Mouse (Mus musculus): Measurements from ENCODE around the gene Col23a1. TPM values are rescaled to one million over a fixed set of nuclear protein-coding genes. Genes with fewer than 3 reads are reported as not detected.
"Not testable (repeated sequence)": the region's sequence is repeated elsewhere in the genome, so short reads cannot be mapped to it uniquely, and the experiment has no call there.

Gene Col23a1
- polyA plus RNA-seq, 1 experiment from 2014 or later = 24.1 TPM

DNA sequence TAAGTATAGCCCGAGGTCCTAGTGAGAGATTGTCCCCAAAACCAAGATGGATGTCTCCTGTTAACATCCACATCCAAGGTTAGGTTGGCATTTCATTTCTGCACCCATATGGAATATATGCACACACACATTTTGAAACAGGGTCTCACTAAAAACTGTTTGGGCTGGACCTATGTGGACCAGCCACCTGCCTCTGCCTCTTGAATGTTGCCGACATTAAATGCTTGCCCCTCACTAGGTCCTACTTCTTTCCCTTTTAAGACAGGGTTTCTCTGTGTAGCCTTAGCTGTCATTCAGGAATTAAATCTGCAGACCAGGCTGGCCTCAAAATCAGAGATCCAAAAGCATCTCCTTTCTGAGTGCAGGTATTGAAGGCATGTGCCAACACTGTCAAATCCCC, 307.8 kb downstream of the Col23a1 start:
- peaks cover 100% of the 10 kb centered on the region for H3K36me3 ChIP-seq
- 86% methylated on average over 2 of the region's 2 CpGs for WGBS
- H3K4me1 ChIP-seq = peaks cover 10% of the 10 kb centered on the region
- H3K9me3 ChIP-seq (replicated peaks) = no peaks in the 10 kb centered on the region
- no peak for DNase-seq (ENCODE audit: low spot score)
- no peak overlapping the region for H3K4me3 ChIP-seq
- H3K27ac ChIP-seq = no peak overlapping the region
- no peaks in the 10 kb centered on the region for H3K27me3 ChIP-seq (ENCODE audit: low read depth, poor library complexity, severe bottlenecking)

DNA sequence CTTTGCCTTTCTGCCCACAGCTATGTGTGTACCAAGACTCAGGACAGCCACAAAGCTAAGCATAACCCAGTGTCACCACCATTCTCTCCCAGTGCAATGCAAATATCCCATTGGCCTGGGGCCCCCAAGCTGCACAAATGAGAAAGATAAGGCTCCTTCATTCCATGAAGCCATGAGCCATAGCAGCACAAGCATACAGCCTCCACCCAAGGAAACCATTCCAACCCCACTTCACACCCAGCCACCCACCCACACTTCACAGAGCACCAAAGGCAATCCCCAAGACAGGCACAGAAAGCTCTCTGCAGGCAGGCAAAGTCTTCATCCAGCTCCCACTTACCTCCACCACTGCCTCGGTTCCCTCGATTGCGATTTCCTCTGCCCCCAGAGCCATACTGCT, 312.5 kb downstream of the Col23a1 start:
- Histone ChIP-seq H3K36me3 (peaks cover 88% of the 10 kb centered on the region), H3K9me3 (replicated peaks) (no peaks in the 10 kb centered on the region), H3K27me3 (ENCODE audit: low read depth, poor library complexity, severe bottlenecking) (no peaks in the 10 kb centered on the region), H3K4me3 (0 out of 2 replicates have a peak overlapping the region, but pooled peaks have one; percentile 6), H3K27ac (no peak overlapping the region), H3K4me1 (peaks cover 33% of the 10 kb centered on the region)
- no peak for DNase-seq (ENCODE audit: low spot score)
- 94% methylated on average over 3 of the region's 3 CpGs for WGBS

DNA sequence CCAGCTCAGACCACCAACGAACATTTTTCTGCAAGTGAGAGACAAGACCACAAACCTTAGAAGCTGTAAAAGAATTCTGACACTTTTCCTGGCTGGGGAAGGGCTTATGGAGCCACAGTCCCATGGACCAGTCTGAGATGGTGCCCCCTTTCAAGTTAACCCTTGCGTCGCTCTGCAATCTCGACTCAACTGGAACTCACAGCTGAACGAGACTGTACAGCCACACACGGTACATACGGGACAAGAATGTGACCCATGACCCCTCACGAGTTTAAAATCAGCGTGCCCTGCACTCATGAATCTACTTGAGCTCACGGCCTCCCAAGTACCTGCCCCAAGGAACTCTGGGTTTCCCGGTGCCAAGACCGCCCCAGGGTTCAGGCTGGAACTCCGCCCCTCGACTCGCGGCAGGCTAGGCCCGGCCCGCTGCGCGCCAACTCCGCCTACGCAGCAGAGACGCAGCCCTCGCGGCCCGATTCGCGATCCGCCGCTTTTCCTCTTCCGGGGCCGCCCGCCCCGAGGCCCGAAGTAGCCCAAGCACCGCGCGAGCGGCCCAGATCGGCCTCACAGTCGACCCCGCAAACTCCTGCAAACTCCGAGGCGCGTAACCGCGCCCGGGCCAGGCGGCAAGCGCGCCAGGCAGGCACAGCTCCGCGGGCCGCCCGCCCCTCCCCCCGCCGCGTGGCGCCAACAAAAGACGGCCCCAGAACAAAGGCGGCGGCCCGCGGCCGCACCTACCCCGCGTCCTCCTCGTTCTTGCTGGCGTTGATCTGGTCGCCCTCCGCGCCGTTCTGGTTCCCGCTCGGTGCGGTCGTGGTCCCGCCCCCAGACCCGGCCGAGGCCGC, 316.1 kb downstream of the Col23a1 start:
- H3K4me1 ChIP-seq = peaks cover 37% of the 10 kb centered on the region
- peak overlapping the region; percentile 99 for H3K27ac ChIP-seq
- no peaks in the 10 kb centered on the region for H3K9me3 ChIP-seq (replicated peaks)
- peak overlapping the region; percentile 86 for H3K4me3 ChIP-seq
- under 1% methylated on average over 81 of the region's 81 CpGs for WGBS
- DNase-seq (ENCODE audit: low spot score) = peak; percentile 81
- no peaks in the 10 kb centered on the region for H3K27me3 ChIP-seq (ENCODE audit: low read depth, poor library complexity, severe bottlenecking)
- peaks cover 52% of the 10 kb centered on the region for H3K36me3 ChIP-seq

DNA sequence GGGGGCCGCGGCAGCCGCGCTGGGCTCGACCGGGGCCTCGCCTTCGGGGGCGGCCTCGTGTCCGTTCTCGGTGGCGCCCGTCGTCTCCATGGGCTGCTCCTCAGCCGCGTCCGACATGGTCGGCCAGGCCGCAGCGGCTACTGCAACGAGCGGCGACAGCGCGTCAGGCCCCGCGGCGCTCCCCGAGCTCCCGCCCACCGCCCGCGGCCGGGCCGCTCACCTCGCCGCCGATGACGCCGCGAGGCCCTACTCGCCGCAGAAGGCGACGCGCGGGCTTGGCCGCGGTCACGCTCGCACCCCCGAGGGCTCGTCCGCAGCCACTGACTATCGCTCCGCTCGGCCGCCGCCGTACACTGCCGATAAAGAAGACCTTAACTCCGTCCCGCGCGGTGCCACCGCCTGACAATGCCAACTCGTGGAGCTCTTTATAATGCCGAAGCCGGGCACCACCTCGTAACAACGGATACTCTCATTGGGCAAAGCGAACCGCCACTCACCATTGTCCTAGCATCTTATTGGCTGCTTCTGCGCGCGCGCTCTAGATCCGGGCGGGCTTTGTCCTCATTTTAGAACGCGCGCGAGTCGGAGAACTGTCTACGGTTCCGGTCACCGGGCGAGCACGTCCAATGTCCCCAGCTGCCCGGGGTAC, 316.9 kb downstream of the Col23a1 start, which contains the start of gene Hnrnpab:
Hnrnpab (minus strand) TSS at position 401 of the 649 bp plus-strand sequence.
- peak; percentile 99 for DNase-seq (ENCODE audit: low spot score)
- H3K4me1 ChIP-seq = peaks cover 35% of the 10 kb centered on the region
- no peaks in the 10 kb centered on the region for H3K27me3 ChIP-seq (ENCODE audit: low read depth, poor library complexity, severe bottlenecking)
- peak within 1 kb of the TSS; percentile 99 for H3K27ac ChIP-seq
- H3K36me3 ChIP-seq = peaks cover 45% of the 10 kb centered on the region
- WGBS = under 1% methylated on average over 90 of the region's 91 CpGs
- no peaks in the 10 kb centered on the region for H3K9me3 ChIP-seq (replicated peaks)
- peak within 1 kb of the TSS; percentile 86 for H3K4me3 ChIP-seq

DNA sequence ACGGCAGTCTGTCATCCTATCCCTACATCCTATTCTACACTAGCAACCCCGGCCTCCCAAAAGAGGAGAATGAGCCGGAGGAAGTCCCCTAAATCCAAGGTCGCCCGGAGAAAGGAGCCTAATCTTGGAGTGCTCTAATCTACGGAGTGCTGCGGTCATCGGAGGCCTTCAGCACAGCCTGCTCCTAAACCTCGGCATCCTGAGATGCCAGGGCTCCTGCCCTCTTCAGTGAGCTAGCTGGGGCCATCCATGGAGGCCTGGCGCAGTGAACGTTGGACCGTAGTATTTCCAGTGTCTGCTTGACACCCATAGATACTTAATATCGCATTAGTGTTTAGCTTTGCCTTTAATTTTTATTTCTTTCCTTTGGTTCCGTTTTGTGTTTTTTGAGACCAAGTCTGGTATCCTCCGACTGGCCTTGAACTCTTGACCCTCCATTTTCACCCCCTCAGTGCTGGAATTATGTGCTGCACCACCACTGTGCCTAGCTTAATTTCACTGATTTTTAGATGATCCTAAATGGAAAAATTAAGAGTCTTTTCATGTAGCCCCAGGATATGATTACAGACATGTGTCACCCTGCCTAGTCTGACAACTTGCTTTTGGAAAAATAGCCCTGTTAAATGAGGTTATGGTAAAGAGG, 317.5 kb downstream of the Col23a1 start:
- Histone ChIP-seq H3K9me3 (replicated peaks) (no peaks in the 10 kb centered on the region), H3K27ac (peak overlapping the region; percentile 99), H3K4me1 (peaks cover 30% of the 10 kb centered on the region), H3K36me3 (peaks cover 38% of the 10 kb centered on the region), H3K27me3 (ENCODE audit: low read depth, poor library complexity, severe bottlenecking) (no peaks in the 10 kb centered on the region), H3K4me3 (peak overlapping the region; percentile 86)
- DNase-seq (ENCODE audit: low spot score) = no peak
- WGBS = 15% methylated on average over 15 of the region's 15 CpGs

DNA sequence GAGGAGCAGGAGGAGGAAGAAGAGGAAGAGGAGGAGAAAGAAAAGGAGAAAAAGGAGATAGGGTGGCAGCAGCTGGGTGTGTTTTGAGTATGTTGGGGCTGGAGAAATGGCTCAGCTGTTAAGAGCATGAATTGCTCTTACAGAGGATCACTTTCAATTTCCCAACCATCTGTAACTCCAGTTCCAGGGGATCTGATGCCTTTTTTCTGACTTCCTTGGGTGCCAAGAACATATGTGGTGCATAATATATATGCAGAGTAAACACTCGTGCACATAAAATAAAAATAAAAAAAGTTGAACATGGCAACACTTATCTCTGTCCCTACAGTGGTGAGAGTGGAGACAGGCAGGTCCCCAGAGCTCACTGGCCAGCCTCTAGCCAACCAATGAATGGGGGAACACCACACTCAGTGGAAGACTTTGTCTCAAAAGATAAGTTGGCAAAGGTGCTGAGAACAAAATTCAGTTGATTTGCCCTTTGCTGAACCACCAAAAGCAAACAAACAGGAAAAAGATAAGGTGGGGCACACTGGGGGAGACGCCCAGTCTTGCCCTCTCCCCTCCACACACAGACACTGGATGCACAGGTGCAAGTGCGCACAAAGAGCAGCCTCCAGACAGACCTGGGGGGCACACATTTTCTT, 319.7 kb downstream of the Col23a1 start:
- no peaks in the 10 kb centered on the region for H3K9me3 ChIP-seq (replicated peaks)
- no peak overlapping the region for H3K4me3 ChIP-seq
- H3K27me3 ChIP-seq (ENCODE audit: low read depth, poor library complexity, severe bottlenecking) = no peaks in the 10 kb centered on the region
- 85% methylated on average over 3 of the region's 3 CpGs for WGBS
- DNase-seq (ENCODE audit: low spot score) = no peak
- peaks cover 16% of the 10 kb centered on the region for H3K36me3 ChIP-seq
- H3K27ac ChIP-seq = no peak overlapping the region
- peaks cover 15% of the 10 kb centered on the region for H3K4me1 ChIP-seq

DNA sequence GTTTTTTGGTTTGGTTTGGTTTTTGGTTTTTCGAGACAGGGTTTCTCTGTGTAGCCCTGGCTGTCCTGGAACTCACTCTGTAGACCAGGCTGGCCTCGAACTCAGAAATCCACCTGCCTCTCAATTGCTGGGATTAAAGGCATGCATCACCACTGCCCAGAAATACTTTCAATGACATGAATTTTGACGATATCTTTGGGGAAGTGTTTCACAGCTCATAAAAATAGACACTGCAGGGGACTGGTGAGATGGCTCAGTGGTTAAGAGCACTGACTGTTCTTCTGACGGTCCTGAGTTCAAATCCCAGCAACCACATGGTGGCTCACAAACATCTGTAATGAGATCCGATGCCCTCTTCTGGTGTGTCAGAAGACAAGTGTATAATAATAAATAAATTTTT, 320.2 kb downstream of the Col23a1 start:
- H3K27me3 ChIP-seq (ENCODE audit: low read depth, poor library complexity, severe bottlenecking); H3K27ac ChIP-seq; H3K9me3 ChIP-seq (replicated peaks); DNase-seq (ENCODE audit: low spot score); H3K4me3 ChIP-seq: not testable (repeated sequence)
- Histone ChIP-seq H3K4me1 (peaks cover 15% of the 10 kb centered on the region), H3K36me3 (peaks cover 11% of the 10 kb centered on the region)
- 89% methylated on average over 5 of the region's 5 CpGs for WGBS

DNA sequence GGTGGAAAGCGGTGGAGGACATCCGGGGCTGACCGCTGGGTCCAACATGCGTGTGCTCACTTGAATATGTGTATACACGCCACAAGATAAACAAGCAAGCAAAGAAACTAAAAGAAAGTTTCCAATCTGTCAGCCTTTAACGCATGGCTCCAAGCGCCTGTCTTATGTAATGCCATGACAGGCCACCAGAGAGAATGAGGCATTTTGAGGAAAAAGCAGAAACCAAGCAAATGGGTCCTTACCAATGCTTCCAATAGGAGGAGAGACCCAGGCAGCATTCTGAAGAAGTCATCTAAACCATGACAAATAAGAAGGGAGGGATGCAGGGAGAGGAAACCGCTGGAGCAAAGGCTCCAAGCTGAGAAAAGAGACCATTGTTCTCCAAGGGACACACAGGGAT, 324.5 kb downstream of the Col23a1 start:
- WGBS = 87% methylated on average over 8 of the region's 8 CpGs
- DNase-seq (ENCODE audit: low spot score) = no peak
- no peak overlapping the region for H3K4me3 ChIP-seq
- H3K9me3 ChIP-seq (replicated peaks) = no peaks in the 10 kb centered on the region
- H3K27me3 ChIP-seq (ENCODE audit: low read depth, poor library complexity, severe bottlenecking) = no peaks in the 10 kb centered on the region
- peaks cover 29% of the 10 kb centered on the region for H3K4me1 ChIP-seq
- peak overlapping the region; percentile 85; the same call in 1 of the 2 replicates for H3K27ac ChIP-seq
- no peaks in the 10 kb centered on the region for H3K36me3 ChIP-seq

DNA sequence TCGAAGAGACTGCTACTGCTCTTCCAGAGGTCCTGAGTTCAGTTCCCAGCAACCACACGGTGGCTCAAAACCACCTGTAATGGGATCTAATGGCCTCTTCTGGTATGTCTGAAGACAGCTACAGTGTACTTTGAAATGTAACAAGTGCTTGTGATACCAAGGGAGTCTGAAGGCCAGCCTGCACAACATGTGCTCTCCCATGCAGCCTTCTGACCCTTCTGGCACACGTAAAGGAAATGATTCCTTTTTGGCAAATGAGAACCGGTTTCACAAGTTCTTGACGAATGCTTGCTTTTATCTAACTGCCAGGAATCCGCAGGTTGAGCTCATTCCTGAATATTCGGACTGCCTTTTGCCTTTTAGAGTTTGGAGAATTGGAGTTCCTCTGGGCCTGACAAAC, 325.4 kb downstream of the Col23a1 start:
- peak overlapping the region; percentile 46 for H3K4me3 ChIP-seq
- H3K4me1 ChIP-seq = peaks cover 31% of the 10 kb centered on the region
- H3K36me3 ChIP-seq = no peaks in the 10 kb centered on the region
- no peaks in the 10 kb centered on the region for H3K9me3 ChIP-seq (replicated peaks)
- 45% methylated on average over 7 of the region's 7 CpGs for WGBS
- H3K27me3 ChIP-seq (ENCODE audit: low read depth, poor library complexity, severe bottlenecking) = no peaks in the 10 kb centered on the region
- DNase-seq (ENCODE audit: low spot score) = no peak
- H3K27ac ChIP-seq = peak overlapping the region; percentile 85

DNA sequence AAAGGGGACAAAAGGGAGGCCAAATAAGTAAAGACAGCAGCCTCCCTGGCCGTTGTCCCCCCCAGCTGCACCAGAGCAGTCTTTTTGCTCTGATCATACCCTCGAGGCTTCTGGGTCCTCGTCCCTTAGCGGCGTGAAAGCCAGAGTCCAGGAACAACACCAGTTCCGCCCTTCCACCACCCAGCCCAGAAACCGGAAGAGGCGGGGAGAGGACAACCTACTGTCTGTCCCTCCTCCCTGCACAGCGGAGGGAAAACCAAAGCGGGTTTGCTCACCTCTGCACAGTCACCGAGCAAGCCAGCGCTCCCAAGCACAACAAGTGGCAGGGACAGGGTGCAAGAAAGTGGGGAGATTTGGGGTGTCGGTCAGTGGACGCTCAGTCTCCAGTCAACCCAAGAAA, 325.9 kb downstream of the Col23a1 start:
- H3K4me1 ChIP-seq = peaks cover 36% of the 10 kb centered on the region
- no peaks in the 10 kb centered on the region for H3K36me3 ChIP-seq
- peak overlapping the region; percentile 85 for H3K27ac ChIP-seq
- H3K4me3 ChIP-seq = peak overlapping the region; percentile 46
- H3K27me3 ChIP-seq (ENCODE audit: low read depth, poor library complexity, severe bottlenecking) = no peaks in the 10 kb centered on the region
- 6% methylated on average over 14 of the region's 14 CpGs for WGBS
- DNase-seq (ENCODE audit: low spot score) = peak; percentile 74
- H3K9me3 ChIP-seq (replicated peaks) = no peaks in the 10 kb centered on the region

DNA sequence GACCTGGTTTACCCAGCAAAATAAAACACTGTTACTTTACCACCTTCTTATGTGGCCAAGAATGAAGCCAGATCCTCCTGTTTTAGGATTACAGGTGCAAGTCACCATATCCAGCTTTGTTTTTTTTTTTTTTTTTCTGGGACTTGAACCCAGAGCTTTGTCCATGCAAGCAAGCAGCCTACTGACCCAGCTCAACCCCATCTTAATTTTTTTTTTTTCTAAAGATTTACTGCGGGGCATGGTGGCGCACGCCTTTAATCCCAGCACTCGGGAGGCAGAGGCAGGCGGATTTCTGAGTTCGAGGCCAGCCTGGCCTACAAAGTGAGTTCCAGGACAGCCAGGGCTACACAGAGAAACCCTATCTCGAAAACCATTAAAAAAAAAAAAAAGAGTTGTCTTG, 326.4 kb downstream of the Col23a1 start:
- WGBS = 93% methylated on average over 7 of the region's 7 CpGs
- H3K9me3 ChIP-seq (replicated peaks); H3K36me3 ChIP-seq; H3K27me3 ChIP-seq (ENCODE audit: low read depth, poor library complexity, severe bottlenecking); DNase-seq (ENCODE audit: low spot score): not testable (repeated sequence)
- Histone ChIP-seq H3K27ac (peak overlapping the region; percentile 85; the same call in 1 of the 2 replicates), H3K4me1 (peaks cover 41% of the 10 kb centered on the region), H3K4me3 (peak overlapping the region; percentile 46)

DNA sequence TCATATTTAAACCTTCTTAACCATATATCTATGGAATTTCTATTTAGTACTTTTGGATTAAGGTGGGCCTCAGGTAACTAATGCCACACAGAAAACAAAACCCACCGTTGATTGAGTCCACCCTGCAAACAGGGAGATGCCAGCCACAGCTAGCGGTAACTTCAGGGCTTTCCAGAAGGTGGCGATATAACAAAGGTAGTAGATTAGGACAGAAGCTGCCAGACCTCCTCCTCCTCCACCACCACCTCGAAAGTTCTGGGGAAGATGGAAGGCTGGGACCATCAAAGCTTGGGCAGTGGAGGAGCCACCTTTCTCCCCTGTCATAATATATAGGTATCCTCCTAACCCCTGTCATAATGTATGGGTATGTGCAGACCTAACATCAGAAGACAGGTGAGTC, 328.0 kb downstream of the Col23a1 start:
- no peak overlapping the region for H3K27ac ChIP-seq
- H3K36me3 ChIP-seq = peaks cover 17% of the 10 kb centered on the region
- H3K9me3 ChIP-seq (replicated peaks) = no peaks in the 10 kb centered on the region
- peaks cover 44% of the 10 kb centered on the region for H3K4me1 ChIP-seq
- H3K4me3 ChIP-seq = no peak overlapping the region
- 11% methylated on average over 4 of the region's 4 CpGs for WGBS
- peak; percentile 61 for DNase-seq (ENCODE audit: low spot score)
- H3K27me3 ChIP-seq (ENCODE audit: low read depth, poor library complexity, severe bottlenecking) = no peaks in the 10 kb centered on the region
